Mouse (Mus musculus) cerebellum, adult 8-10 months (tissue): ENCODE results near the gene Cep152.

Experiments
- DNase-seq: peaks from one replicate; pipeline ENCODE4 v3.0.0; 2022

Gene Cep152

DNA sequence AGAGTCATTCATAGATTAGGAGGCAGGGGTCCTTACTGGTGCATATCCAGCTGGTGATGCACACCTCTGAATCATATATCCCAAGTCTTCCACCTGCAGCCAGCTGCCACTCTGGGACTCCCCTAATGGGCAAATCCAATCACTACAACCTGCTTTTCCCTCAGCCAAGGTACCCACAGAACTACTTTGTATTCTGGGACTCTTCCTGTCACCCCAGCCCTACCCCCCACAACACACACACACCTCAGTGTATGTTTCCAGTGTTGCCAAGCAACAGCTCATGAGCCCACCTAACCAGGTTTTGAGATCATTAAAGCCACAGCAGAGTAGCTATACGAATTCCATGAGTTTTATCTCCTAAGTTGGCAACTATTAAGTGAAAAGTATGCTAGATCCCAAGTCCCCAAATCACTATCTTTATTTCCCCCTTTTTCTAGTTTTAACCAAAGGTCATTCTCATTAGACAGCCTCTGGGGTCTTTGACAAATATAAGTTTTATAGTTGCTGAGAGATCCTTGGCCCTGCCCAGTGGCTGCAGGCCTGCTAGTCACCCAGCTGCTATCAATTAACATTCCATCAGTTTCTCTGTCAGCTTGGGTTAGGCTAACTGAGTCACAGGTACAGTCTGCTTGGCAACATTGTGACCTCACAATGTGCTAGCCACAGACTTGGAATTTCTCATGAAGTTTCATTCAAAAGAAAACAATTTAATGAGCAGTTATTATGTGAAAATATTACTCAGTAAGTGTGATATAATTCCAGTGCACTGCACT lies 75.9 kb downstream of the Cep152 start:
- DNase-seq, result no peak

GRCm38 (mm10) chr2:125544986-125545385 lies 79.9 kb downstream of the Cep152 start:
- DNase-seq, result no peak

DNA sequence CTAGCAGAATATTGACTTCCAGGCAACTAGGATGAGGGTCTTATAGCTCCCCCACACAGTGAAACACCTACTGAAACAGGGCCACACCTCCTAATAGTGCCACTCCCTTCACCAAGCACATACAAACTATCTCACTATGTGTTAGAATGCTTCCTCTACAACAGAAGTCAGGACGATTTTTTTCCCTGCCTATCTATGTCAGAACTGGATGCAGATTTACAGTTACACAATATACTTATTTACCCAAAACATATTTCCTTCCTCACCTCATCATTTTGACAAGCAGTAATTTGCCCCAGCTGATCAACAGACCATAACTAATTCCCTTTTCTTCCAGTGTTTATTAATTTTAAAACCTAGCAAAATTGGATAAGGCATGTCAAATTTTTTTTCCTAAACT lies 81.3 kb downstream of the Cep152 start:
- no peak for DNase-seq

DNA sequence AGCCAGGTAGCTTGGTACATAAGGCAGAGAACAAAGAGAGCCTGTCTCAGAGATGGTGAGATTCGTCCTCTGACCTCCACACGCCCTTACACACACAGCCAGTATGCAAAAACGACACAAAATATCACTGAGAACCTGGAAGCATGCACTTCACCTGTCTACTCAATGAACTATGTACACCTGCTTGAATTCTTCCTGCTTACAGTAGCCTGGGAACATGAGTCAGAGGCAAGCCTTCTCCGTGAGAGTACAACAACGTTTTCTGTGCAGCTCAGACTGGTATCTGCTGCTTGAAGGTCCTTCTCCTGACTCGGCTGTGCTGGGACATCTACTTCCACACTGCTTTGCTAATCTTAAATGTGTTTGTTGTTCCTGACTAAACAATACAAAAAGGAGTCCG lies 83.5 kb downstream of the Cep152 start:
- no peak for DNase-seq

DNA sequence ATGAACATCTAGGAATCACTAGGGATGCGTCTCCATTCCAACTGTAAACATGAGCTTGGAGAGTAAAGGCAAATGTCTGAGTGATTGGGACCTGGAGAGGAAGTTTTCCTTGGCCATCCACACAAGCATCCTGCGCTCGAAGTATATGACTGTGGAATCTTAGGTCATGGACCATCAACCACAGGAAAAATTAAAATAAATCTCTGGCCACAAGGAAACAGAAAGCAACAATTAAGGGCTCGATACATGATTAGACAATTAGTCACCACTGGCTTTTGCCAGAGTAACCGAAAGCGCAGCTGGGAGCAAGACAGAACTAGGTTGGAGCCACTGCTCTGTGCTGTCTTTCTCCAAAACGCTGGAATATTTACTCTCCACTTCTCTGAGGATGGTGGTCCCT lies 84.3 kb downstream of the Cep152 start:
- DNase-seq, result no peak

DNA sequence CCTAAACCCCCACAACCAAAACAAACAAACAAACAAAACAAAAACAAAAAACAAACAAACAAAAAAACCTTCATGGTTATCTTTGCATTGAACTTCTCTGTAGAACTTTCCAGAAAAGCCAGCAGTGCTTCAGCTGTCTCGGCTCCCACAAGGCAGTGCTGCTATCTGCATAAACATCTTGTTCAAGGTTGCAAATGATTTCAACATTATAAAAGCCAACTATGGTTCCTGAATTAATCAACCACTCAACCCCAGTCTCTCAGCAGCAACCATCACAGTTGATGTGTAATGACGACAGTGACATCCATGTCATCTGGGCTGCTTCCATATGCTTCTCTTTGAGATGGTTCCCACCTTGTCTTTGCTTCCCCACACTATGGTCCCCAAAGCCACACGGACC lies 85.3 kb downstream of the Cep152 start:
- no peak for DNase-seq

DNA sequence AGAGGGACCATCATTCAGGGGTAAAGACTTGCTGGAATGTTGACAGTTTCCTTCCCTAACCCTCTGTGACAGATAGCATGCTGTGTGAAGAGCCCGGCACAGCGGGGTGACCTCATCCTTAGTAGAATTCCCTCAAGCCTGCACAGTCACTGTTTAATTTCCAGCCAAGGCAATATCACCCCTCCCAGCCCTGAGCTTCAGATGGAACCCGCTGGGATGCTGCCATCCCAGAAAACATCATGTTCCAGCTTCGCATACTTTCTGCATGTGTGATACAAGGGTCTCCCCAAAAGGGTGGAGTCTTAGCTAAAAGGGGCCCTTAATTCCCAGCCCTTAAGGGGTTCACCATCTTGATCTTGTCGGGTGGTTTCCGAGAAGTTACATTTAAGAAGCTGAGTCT lies 94.2 kb downstream of the Cep152 start:
- no peak for DNase-seq

GRCm38 (mm10) chr2:125526566-125526965 lies 98.3 kb downstream of the Cep152 start:
- no peak for DNase-seq

DNA sequence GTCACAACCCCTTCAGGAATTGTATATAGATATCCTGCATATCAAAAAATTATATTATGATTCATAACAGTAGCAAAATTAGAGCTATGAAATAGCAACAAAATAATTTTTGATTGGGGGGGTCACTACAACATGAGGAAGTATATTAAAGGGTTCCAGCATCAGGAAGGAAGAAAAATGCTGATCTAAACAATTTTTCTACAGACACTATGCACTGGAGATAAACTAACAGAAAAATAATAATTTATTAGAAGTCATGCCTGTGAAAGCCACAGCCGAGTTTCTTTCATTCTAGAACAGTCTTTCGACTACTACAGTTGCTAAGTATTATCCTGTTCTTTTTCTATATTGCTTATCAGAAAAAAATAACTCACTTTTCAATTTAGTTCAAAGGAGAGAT lies 99.4 kb downstream of the Cep152 start:
- no peak for DNase-seq

DNA sequence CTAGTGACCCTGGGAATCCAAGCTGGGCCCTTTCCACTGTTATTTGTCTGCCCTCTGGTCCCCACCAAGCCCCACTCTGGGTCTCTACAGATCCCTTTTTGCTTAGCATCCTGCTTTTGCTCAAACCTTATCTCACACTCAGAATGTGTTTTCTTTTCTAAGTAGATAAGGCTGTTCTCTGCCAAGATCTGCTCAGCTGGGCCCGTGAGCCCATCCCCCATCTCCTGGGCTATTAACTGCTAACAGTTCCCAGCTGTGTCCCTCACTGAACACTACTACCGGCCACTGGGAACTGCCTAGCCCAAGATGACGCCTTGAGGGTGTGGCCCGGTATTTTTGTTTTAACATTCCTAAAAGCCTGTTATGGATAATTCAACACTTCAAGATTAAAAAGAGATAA lies 108.3 kb downstream of the Cep152 start:
- DNase-seq, result no peak

DNA sequence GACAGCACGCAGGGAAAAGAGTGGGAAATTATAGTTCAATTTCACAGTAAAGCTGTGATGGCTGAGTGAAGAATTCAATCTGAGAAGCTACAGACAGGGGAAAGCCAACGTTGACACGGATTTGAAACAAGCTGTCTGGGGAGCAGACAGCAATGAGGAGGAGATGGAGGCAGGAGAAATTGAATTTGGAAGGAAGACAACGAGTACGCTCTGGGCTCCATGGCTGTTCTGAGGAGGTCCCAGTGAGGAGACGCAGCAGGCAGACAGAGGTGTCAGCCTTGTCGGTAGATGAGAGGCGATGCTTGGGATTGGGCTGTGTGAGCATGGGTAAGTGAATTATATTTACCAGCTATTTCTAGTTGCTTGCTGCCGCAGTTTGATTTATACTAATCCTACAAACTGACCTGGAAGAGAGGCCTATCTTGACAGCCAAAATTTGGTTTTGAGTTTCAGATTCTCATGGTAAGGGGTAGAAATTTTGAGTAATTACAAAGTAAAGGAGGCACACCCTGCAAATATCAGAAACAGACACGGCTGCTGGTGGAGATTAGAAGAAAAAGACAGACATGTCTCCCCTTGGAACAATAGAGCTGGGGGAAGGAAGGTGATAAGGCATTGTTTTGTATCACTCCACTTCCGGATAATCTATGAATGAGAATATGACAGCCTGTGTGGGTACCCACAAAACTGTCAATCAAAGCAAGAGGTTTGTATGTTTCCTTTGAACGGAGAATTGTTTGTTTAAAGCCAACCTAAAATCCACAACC lies 109.4 kb downstream of the Cep152 start:
- DNase-seq, result no peak

GRCm38 (mm10) chr2:125514391-125514790 lies 110.5 kb downstream of the Cep152 start:
- DNase-seq, result no peak
